Mouse (Mus musculus): ENCODE data around the gene Cmtm8.

Gene Cmtm8

DNA sequence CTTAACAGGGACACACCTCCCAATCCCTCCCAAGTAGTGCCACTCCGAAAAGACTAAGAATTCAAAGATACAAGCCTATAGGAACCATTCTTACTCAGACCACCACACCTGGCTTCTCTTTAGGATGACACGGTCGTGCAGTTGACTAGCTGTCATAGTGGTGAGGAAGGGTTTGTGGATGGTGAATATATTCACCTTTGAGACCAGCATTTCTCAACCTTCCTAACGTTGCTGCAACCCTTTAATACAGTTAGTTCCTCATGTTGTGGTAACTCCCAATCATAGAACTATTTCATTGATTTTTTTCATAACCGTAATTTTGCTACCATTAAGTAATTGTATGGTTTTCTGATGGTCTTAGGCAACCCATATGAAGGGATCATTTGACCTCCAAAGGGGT, 56.8 kb downstream of the Cmtm8 start:
- DNase-seq (ENCODE audit: low spot score), result no peak

DNA sequence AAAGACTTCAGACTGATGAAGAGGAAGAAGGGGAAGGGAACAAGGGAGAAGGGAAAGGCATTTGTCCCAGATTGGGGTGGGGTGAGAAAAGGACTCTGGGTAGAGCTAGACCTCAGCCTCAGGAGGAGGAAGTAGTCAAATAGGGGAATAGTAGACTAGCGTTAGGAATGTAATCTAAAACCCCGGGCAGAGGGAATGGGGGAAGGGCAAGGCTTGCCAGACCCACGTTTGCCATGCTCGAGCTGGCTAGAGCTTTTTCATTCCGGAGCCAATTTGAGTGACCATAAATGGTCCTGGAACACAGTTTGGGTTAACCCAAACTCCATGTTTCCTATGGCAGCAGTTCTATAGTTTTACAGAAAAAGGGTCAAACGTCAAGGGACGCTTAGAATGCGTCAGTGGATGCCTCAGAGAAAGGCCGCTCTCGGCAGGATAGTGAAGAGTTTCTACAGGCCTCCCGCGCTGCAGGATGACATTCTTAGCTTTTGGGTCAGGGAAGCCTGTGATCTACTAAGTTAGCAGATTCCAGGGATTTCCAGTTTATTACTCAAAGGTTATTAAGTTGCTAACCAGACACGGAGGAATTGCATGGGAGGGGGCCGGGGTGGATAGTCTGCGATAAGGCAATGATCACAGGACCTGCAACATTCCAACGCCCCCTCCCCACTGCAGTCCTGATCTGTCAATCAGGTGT, 58.4 kb downstream of the Cmtm8 start:
- no peak for DNase-seq (ENCODE audit: low spot score)

DNA sequence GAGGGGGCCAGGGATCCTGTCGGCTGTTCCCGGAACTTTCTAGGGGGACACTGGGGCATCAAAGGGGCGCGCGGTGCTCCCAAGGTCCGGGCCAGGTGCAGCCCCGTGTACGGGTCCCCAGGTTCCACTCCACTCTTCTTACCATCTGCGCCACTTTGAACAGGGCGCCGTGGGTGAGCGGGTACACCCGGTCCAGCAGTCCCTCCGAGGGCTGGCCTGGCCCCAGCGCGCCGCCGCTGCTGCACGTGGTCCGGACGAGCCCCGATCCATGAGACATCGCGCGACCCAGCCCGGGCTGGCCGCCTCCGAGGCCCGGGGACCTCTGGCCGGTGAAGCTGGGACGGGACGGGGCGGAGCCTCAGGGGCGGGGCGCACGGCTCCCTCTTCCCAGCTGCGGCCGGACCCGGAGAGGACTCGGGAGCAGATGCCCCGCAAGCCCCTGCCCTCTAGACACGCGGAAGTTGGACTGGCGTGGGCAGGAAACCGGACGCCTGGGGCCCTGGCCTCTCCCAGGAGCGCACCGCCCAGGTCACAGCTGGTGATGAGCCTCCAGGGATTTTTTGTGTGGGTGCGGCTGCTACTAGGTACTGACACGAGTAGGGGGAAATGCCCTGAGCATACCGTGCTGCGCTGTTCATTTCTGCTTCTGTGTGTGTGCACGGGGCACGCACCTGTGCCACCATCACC, 62.3 kb downstream of the Cmtm8 start, which contains the start of gene Cmtm7:
Gene Cmtm7 (minus strand): TSS at position 331 of the 687 bp plus-strand sequence.
- DNase-seq (ENCODE audit: low spot score), result peak; percentile 66

DNA sequence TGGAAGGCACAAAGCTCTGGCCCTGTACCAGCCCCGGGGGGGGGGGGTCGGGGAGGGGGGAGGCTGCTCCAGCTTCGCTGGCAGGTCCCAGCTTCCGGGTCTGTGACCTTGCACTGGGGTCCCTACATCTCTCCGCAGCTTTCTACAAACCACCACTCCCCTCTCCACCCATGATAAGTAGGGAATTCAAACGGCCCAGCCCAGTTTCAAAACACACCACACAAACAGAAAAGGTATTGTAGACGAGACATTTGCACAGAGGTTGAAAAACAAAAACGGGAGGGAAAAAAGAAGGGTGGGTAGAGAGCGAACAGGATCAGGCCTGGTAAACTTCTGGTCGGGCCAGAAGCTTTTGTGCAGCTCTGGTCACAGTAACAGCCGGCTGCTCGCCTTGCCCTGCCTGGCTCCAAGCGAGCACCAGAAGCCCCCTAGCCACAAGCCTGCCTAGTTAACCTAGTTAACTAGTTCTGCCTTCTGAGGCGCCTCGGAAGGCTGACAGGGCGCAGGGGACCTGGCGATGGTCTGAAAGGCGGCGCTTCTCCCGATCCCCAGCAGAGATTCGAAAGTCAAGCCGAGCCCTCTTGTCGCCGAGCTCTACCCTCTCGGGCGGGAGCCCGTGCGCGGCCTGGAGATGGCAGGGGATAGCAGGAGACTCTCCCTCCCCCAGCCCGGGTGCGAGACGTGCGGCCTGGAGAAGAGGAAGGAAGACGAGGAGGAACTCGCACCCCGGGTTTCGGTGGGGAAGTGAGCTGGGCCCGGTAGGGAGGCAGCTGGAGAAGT, 63.0 kb downstream of the Cmtm8 start:
- DNase-seq (ENCODE audit: low spot score), result peak; percentile 15

DNA sequence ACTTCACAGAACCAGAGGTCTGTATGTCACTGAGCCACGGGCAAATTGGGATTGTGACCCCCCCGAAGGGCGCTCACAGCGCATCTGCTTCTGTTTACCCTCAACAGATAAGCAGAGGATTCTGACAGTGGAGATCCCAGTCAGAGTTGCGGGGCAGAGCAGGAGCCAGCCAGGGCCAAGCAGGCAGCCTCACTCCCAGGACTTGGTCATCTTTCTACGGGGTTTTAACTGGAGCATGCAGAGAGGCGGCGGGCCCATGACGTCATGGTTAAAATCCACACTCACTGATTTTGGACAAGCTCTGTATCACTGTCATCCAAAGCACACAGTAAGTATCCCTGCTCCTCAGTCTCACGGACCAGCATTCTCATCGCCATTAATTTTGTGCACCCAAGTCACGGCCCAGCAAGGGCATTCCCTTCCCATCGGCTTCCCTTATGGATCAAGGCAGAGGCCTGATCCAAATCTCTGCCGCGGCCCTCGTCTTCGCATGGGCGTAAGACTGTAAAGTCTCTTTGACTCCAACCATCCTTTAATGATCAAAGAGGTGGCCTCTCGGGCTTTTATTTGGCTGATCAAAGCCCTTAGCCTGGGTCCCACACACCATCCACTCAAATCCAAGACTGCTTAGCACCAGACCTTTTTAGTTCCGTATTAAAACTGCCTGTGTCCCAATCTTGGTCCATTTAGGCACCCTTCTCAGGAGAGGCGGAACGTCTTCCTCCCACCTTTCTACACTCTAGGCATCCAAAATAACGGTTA, 63.8 kb downstream of the Cmtm8 start:
- DNase-seq (ENCODE audit: low spot score), result no peak

DNA sequence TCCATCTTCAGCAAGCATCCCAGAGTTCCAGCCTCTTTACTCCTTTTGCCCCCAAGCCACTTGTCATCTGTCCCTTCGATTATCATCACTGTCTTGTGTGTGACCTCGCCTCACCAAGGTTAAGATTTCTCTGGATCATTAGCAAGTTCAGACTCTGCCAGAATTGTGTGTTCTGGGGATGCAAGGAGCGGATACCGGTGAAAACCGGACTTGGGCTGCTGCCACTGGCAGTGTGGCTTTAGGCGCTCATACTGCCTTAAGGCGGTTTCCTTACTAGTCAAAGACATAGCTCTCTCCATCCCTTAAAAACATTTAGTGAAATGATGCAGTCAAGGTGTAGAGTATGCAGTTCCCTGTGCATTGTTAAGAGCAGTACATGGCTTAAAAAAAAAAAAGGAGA, 65.1 kb downstream of the Cmtm8 start:
- DNase-seq (ENCODE audit: low spot score), result no peak

DNA sequence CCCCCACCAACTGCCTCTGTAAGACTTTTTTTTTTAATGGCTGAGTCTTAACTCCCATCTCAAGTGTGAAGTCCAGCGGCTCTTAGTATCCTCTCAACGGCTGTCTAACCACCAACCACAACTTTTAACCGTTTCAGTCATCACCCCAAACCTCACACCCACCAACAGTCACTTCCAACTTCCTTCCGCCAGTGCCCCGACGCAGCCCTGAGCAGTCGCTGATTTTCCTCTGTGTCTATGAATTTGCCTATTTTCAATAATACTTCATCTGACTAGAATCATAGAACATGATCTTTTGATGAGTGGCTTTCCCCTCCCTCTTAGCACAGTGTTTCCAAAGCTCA, 65.9 kb downstream of the Cmtm8 start:
- no peak for DNase-seq (ENCODE audit: low spot score)

DNA sequence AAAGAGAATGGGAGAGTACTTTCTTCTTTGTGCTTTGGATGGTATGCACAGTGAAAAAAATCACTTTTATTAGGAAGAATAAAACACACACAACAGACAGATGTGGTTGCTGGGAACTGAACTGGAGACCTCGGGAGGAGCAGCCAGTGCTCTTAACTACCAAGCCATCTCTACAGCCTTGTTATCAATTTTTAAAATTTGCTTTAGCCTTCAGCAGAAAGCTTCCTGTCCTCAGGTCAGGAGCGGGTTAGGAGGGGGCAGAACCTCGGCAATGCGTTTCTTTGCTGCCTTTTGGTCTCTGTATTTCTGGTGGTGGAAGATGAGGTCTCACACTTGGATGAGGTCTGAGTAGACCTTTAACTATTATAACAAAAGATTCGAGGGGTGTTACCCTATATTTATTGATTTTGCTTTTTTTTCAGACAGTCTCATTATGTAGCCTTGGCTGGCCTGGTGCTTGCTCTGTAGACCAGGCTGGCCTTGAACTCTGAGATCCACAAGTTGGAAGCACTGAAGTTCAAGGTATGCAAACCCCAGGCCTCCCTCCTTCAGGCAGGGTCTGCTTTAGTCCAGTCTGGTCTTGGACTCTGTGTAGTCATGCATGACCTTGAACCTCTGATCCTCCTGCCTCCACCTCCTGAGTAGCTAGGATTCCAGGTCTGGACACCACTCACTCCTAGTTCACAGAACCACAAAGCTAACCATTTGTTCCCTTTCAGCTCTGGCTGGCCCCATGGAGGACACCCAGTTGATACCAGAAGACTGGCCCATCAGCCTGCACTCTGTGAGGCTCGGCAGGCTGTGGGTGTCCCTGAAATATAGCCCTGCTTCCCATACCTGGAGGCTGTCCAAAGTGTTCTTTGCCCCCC, 66.5 kb downstream of the Cmtm8 start:
- DNase-seq (ENCODE audit: low spot score), result no peak

DNA sequence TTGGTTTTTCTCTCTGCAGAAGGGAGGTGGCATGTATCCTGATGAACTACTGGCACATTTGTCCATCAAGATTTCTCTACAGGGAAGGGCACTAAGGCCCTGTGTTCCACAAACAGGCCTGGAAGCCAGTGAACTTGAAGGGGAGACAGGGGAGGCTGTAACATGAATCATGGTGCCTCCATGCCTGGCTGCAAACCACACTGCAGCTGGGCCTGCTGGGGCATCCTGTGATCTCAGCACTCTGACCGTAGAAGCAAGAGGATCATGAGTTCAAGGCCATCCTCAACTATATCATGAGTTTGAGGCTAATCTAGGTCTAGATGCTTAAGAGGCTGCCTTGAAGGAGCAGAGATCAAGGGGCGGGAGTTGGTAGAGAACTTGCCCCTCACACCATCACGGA, 67.6 kb downstream of the Cmtm8 start:
- no peak for DNase-seq (ENCODE audit: low spot score)

DNA sequence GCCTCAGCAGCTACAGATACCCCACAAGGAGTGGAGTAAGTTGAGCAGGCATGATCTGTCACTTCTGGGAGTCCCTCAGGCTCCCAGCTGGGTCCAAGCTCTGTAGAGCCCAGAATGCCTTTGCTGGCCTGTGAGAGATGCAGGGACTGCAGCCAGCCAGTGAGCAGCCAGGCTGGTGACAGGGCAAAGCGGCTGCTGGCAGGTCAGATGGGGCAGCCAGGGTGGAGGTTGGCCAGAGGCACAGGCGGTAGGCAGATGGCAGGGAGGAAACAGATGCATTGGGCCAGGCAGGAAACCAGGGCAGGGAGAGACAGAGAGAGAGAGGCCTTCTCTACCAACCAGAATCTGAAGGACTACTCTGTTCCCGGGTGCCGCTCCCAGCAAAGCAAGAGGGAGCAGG, 68.7 kb downstream of the Cmtm8 start:
- DNase-seq (ENCODE audit: low spot score), result no peak

DNA sequence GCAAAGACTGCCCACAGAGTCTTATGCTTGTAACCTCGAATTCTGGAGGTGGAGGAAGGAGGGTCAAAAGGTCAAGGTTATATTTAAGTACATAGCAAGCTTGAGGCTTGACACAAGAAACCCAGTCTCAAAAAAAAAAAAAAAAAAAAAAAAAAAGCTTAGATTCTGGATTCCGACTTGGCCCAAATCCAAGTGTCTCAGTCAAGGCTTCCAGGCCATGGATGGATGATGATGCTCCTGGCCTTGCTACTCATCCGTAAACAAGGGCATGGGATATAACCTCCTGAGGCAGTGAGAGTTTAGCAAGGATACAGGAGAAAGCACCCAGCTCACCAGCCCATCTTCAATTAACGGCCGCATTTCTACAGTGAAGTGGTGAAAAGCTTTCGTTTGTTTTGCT, 69.3 kb downstream of the Cmtm8 start:
- DNase-seq (ENCODE audit: low spot score), result no peak

DNA sequence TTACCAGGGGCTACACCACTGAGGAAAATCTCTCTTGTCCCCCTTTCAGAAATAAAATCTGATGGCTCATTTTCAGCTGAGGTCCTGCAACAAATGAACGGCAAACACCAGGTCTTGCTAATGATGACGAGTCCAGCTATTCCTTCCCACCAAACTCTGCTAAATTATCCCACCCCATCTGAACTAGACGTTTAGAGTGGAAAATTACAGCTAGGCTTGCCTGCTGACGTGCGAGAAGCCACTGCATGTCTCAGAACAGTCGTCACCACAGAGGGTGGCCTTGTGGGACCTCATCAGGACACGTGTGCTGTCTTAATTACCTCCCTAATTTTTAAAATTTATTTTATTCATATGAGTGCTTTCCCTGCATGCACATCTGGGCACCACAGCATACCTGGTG, 72.4 kb downstream of the Cmtm8 start:
- no peak for DNase-seq (ENCODE audit: low spot score)

DNA sequence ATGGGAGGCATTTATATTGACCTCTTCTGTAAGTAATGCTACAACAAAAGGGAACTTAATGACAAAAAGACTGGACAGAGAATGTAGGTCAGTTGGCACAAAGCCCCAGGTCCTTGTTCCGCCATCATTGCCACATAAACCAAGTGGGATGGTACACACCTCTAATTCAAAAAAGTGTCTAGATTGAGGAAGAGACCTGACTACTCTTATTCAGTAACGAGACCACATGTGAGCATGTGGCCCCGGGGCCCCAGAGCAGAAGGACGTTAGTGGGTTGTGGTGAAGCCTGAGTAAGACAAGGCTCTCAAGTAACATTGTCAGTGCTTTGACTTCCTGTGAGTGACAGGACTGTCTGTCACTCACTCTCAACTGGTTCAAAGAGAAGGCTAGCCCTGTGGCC, 73.7 kb downstream of the Cmtm8 start:
- no peak for DNase-seq (ENCODE audit: low spot score)

DNA sequence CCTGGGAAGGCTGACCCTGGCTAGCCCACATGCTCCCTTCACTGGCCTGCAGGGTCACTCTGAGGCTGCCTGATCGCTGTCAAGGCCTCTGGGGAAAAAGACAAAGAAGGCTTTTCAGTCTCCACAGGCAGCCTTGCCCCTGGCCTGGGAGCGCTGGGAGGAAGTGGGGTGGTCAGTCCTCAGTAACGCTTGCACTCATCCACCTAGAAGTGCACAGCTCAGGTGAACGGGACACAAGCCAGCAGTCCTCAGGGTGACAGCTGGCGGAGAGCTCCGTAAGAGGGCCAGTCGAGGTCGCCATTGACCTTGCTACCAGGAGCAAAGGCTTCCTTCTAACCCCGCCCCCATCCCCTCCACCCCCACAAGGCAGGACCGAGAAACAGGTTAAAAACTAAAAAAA, 75.9 kb downstream of the Cmtm8 start:
- DNase-seq (ENCODE audit: low spot score), result no peak

DNA sequence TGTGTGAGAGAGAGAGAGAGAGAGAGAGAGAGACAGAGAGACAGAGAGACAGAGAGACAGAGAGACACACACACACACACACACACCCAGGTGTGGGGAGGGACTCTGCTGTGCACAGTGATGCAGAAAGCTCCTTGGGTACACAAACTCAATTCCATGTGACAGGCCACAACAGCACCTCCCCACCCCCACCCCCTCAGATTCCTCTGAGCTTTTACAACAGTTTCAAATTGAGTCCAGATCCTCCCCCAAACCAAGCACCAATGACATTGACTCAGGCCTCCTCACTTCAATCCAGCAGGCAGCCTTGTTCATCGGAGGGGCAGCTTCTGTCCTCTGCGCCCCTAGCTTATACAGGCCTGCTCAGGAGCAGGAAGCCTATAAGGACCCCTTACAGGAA, 76.4 kb downstream of the Cmtm8 start:
- DNase-seq (ENCODE audit: low spot score), result no peak

DNA sequence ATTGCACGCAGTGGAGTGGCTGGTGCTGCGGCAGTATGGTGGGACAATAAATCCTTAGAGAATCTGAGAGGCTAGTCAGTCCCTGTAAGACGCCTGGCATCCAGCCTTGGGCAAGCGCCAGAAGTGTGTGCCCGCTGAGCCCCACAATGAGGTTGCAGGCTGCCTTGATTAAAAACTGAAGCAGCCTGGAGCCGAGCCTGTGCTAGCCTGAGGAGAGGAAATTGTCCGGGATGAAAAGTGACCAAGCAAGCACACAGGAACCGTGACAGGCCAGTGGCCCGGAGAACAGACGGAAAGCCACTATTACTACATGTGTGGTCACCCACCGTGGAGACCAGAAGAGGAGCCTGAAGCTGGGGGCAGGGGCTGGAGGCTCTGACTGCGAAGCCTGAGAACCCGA, 76.9 kb downstream of the Cmtm8 start:
- DNase-seq (ENCODE audit: low spot score), result no peak

DNA sequence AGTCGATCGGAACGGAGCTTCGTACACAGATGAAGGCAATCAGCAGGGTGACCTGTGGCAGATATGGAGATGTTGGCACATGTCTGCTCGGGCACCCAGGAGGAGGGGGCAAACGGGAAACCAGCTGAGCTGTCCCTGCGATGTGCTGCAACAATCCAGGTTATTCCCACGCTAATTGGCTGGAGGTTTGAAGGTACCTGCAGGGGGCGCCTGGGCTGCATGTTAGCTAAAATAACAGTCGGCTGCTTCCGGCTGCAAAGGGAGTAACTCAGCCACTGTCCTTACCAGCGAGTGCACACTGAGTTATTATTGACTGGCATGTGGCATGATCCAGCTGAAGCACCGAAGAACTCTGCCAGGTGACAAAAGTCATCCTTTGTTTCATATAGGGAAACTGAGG, 80.6 kb downstream of the Cmtm8 start:
- DNase-seq (ENCODE audit: low spot score), result no peak

DNA sequence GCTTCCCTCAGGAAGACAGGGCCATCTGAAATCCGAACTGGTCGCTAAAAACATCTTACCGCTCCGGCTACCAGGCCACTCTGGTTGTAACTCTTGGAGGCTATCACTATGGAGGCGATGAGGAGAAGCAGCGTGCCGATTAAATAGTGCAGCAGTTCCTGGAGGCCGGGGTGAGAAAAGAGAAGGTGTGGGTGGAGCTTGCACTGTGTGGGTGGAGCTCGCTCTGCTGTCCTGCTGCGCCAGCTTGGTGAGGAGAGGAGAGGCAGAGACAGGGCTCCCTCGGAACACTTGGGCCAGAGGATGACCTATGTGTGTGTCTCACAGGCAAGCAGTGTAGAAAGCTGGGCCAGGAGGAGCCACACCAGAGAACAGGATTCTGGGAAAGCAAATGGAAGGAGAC, 82.1 kb downstream of the Cmtm8 start:
- no peak for DNase-seq (ENCODE audit: low spot score)

DNA sequence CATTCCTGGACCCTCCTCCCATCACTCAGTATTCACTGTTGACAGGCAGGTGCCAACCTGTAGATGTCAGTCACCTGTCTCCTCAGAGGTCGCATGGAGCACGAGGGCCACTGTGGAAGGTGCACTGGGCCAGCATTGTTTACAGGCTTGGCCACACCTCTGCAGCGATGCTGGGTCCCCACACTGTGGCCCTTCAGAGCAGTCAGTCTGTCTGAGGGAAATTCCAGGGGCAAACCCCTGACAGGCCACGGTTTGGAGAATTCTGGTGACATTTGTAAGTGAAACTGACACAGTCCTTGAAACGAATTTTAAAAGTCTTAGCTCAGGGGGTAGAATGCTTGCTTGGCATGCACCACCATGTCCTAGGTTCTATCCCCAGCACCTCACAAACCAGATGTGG, 83.6 kb downstream of the Cmtm8 start:
- no peak for DNase-seq (ENCODE audit: low spot score)

DNA sequence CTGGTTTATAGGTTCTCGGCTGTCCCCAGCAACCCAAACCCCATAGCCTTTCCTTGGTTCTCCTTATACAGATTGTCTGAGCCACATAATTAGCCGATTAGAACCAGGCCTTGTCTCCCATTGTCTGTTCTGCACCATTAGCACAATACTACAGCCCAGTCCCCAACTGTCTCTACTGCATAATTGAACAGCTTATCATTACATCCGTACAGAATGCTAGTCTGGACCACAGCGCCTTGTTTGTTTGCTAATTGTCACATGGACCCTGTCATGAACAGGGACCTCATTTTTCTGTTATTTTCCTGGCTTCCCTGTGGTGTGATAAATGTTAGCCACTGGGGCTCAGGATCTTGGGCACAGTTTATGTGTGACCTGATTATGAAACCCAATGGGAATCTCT, 84.1 kb downstream of the Cmtm8 start:
- DNase-seq (ENCODE audit: low spot score), result no peak

DNA sequence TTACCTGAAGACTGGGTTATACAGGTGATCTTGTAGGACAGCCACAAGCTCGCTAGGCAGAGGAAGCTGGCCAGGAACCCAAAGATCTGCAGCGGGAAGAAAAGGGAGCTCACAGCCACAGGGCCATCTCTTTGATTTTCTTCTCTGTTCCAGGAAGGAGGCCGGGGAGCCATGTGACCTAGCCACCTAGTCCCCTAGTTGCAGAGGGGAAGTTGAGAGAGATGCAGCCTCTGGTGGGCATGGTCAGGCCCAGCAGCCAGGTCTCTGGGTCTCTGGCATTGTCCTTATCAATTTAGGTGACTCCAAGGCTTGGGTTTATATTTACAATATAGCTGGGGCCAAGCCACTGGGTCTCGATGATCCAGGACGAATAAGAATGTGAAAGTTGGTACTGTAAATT, 85.2 kb downstream of the Cmtm8 start:
- no peak for DNase-seq (ENCODE audit: low spot score)

DNA sequence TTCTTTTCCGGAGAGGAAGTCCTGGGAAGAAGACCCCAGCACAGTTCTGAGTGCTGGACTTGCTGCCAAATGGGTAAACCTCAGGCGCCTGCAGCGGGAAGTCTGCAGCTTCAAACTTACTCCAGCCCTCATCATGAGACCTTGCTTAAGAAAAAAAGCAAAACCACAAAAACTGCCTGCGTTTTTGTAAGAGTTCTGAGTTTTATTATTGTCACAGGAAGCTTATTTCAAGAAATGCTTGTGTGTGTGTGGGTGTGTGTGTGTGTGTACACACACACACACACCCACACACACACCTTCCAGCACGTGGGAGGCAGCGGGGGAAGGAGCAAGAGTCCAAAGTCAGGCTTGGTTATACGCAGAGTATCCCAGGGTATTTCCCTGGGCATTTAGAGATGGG, 85.7 kb downstream of the Cmtm8 start:
- no peak for DNase-seq (ENCODE audit: low spot score)
